ENCODE assay signal across 27 mouse cellular contexts in the genomic region with DNA sequence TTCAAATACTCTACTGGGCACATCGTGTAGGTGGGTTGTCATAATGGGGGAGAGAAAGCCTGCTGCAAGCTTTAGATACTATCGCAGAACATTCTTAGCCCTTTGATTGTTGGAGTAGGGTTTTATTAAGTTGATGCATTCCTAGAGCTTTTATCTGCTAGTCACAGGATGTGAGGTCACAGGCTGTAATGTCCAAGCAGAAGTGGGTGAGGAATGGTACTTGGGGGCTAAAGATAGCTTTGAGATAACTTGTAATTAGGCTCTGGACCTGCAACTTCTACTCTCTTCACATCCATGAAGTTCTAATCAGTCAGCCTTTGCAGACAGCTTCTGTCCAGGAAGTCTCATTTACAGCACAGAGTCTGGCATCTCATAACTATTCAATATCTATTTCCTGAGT. TPM values are rescaled to one million over a fixed set of nuclear protein-coding genes. Genes with fewer than 3 reads are reported as not detected.
DNase-seq lines count a peak whose midpoint lies in the region; ATAC-seq and TF ChIP-seq lines count a peak whose summit lies in the region.
"Had no signal": no experiment of that assay in that cellular context is flagged by ENCODE, and none has a peak within 500 bp of the region (broad histone marks: within the 10 kb centered on the region; RNA-seq: fewer than 3 reads in every experiment).

No protein-coding gene starts in this region.

- H3K36me3 ChIP-seq in heart, embryonic 10.5 days, result no peaks in the 10 kb centered on the region
- no peaks in the 10 kb centered on the region for H3K36me3 ChIP-seq in heart, embryonic 13.5 days
- H3K36me3 ChIP-seq in heart, embryonic 15.5 days, result no peaks in the 10 kb centered on the region
- H3K36me3 ChIP-seq in heart, postnatal 0 days (replicated peaks; ENCODE audit: control insufficient read depth, insufficient read depth, low read length), result no peaks in the 10 kb centered on the region
- H3K36me3 ChIP-seq: embryonic facial prominence, embryonic 12.5 days; embryonic facial prominence, embryonic 15.5 days had no signal

- WGBS in heart, embryonic 10.5 days, result 23% methylated on average over 2 of the region's 2 CpGs
- WGBS in heart, embryonic 13.5 days, result 26% methylated on average over 2 of the region's 2 CpGs
- 21% methylated on average over 2 of the region's 2 CpGs for WGBS in heart, embryonic 15.5 days
- 7% methylated on average over 2 of the region's 2 CpGs for WGBS in heart, postnatal 0 days

- H3K4me1 ChIP-seq in heart, embryonic 10.5 days, result peaks cover 19% of the 10 kb centered on the region; the same call in 1 of the 2 replicates
- H3K4me1 ChIP-seq in heart, embryonic 13.5 days, result peaks cover 25% of the 10 kb centered on the region
- H3K4me1 ChIP-seq in heart, embryonic 15.5 days (replicated peaks), result peaks cover 13% of the 10 kb centered on the region
- peaks cover 17% of the 10 kb centered on the region for H3K4me1 ChIP-seq in heart, postnatal 0 days (ENCODE audit: control insufficient read depth, insufficient read depth)
- H3K4me1 ChIP-seq: embryonic facial prominence, embryonic 12.5 days; embryonic facial prominence, embryonic 15.5 days had no signal

- no peak overlapping the region for H3K4me3 ChIP-seq in heart, embryonic 10.5 days
- H3K4me3 ChIP-seq in heart, embryonic 13.5 days, result no peak overlapping the region
- H3K4me3 ChIP-seq in heart, embryonic 15.5 days, result no peak overlapping the region
- H3K4me3 ChIP-seq in heart, postnatal 0 days (ENCODE audit: low read depth, low read length), result no peak overlapping the region
- H3K4me3 ChIP-seq: embryonic facial prominence, embryonic 12.5 days; embryonic facial prominence, embryonic 15.5 days; gastrocnemius, adult 2 months had no signal

- H3K9me3 ChIP-seq in heart, embryonic 10.5 days, result no peaks in the 10 kb centered on the region
- H3K9me3 ChIP-seq in heart, embryonic 13.5 days, result no peaks in the 10 kb centered on the region
- no peaks in the 10 kb centered on the region for H3K9me3 ChIP-seq in heart, embryonic 15.5 days (replicated peaks)
- no peaks in the 10 kb centered on the region for H3K9me3 ChIP-seq in heart, postnatal 0 days (replicated peaks; ENCODE audit: control insufficient read depth, low read length)
- H3K9me3 ChIP-seq: embryonic facial prominence, embryonic 12.5 days; embryonic facial prominence, embryonic 15.5 days had no signal

- peak; percentile 76 for TF ChIP-seq EP300 in heart, postnatal 0 days (IDR thresholded peaks at IDR 0.05; ENCODE audit: low read depth)

- H3K4me2 ChIP-seq in heart, embryonic 13.5 days, result no peak overlapping the region
- H3K4me2 ChIP-seq in heart, embryonic 15.5 days, result 0 out of 2 replicates have a peak overlapping the region, but pooled peaks have one; percentile 0
- no peak overlapping the region for H3K4me2 ChIP-seq in heart, postnatal 0 days (ENCODE audit: low read depth, low read length)
- H3K4me2 ChIP-seq: embryonic facial prominence, embryonic 12.5 days; embryonic facial prominence, embryonic 15.5 days; hindbrain, embryonic 14.5 days had no signal

- no peak for TF ChIP-seq CTCF in heart, postnatal 0 days (IDR thresholded peaks at IDR 0.05; ENCODE audit: low read depth)

- no peak for DNase-seq in heart, embryonic 10.5 days (ENCODE audit: low spot score)
- no peak for DNase-seq in heart, postnatal 36 days
- no peak for DNase-seq in heart, postnatal 4 days
- peak; percentile 53 for DNase-seq in heart, postnatal 0 days (ENCODE audit: low spot score)
- DNase-seq in layer of hippocampus, adult 9-11 months, result no peak
- DNase-seq: adrenal gland, adult 2 months; adrenal gland, postnatal 14 days; cerebellum, adult 11 months; cerebellum, adult 2 months; cerebellum, adult 9-11 months; cerebellum, postnatal 25 days; forebrain, postnatal 0 days; gastrocnemius, adult 2 months; gastrocnemius, postnatal 14 days; kidney, adult 18-20 months; kidney, adult 9 months had no signal

- no peak for ATAC-seq in heart, embryonic 13.5 days (ENCODE audit: extremely low read depth, insufficient number of reproducible peaks, low FRiP score, low TSS enrichment)
- ATAC-seq in heart, embryonic 15.5 days (replicated peaks; ENCODE audit: insufficient number of reproducible peaks, insufficient read depth, low FRiP score, low read depth), result no peak; the same call in 1 of the 2 replicates
- ATAC-seq in heart, postnatal 0 days (ENCODE audit: insufficient read depth, low read depth), result peak; percentile 70; the same call in 1 of the 2 replicates
- ATAC-seq: CD4-positive, CD25-positive, alpha-beta regulatory T cell, adult 4 months; forebrain, embryonic 14.5 days; forebrain, postnatal 0 days; hindbrain, postnatal 0 days; inflammation-experienced regulatory T-cells, adult 6 months; intestine, embryonic 16.5 days; Patski had no signal

- peak overlapping the region; percentile 36 for H3K27ac ChIP-seq in heart, embryonic 10.5 days
- H3K27ac ChIP-seq in heart, embryonic 13.5 days (replicated peaks), result peak overlapping the region; percentile 71
- H3K27ac ChIP-seq in heart, embryonic 15.5 days, result peak overlapping the region; percentile 63
- H3K27ac ChIP-seq in heart, postnatal 0 days (ENCODE audit: low read depth), result peak overlapping the region; percentile 52
- H3K27ac ChIP-seq: embryonic facial prominence, embryonic 12.5 days; embryonic facial prominence, embryonic 15.5 days; gastrocnemius, adult 2 months; hindbrain, embryonic 14.5 days; hindbrain, postnatal 0 days had no signal

- intact Hi-C loops in heart, postnatal 36 days (cut with DNase I), result no loop called here

- no peaks in the 10 kb centered on the region for H3K27me3 ChIP-seq in heart, embryonic 10.5 days (ENCODE audit: insufficient read depth, poor library complexity, severe bottlenecking)
- H3K27me3 ChIP-seq in heart, embryonic 13.5 days (replicated peaks), result no peaks in the 10 kb centered on the region
- no peaks in the 10 kb centered on the region for H3K27me3 ChIP-seq in heart, embryonic 15.5 days
- H3K27me3 ChIP-seq in heart, postnatal 0 days (ENCODE audit: control insufficient read depth, insufficient read depth, low read length), result no peaks in the 10 kb centered on the region
- H3K27me3 ChIP-seq: embryonic facial prominence, embryonic 12.5 days; embryonic facial prominence, embryonic 15.5 days; Patski had no signal

- no peak overlapping the region for H3K9ac ChIP-seq in heart, embryonic 13.5 days
- no peak overlapping the region for H3K9ac ChIP-seq in heart, embryonic 15.5 days
- no peak overlapping the region for H3K9ac ChIP-seq in heart, postnatal 0 days (replicated peaks; ENCODE audit: low read depth, low read length)
- H3K9ac ChIP-seq: embryonic facial prominence, embryonic 12.5 days; embryonic facial prominence, embryonic 15.5 days; forebrain, postnatal 0 days; hindbrain, embryonic 14.5 days had no signal

RNA-seq across cellular contexts. Expression of gene Trpm7, which starts 9.8 kb away (rescaled TPM):
- polyA plus RNA-seq in heart, embryonic 10.5 days (2016; fragmentation: Nextera tagmentation; extraction: Ambion mirVana), result 41.3 and 48.5 TPM in 2 replicates
- total RNA-seq in heart, postnatal 36 days (2021), result 10 to 100 TPM; 27.7 to 38.4 TPM
- polyA plus RNA-seq in heart, embryonic 13.5 days (2015; fragmentation: Nextera tagmentation; extraction: Ambion mirVana), result 36.6 and 40.3 TPM in 2 replicates
- total RNA-seq in heart, postnatal 4 days (2021), result 10 to 100 TPM; 56.5 to 62.5 TPM
- polyA plus RNA-seq in heart, embryonic 15.5 days (2015; fragmentation: Nextera tagmentation; extraction: Ambion mirVana), result 40.1 and 42.7 TPM in 2 replicates
- 30.4 and 39.7 TPM in 2 replicates for total RNA-seq in heart, postnatal 0 days (2014; rRNA removed; ENCODE audit: low replicate concordance)
- polyA plus RNA-seq in heart, postnatal 0 days (2015; fragmentation: Nextera tagmentation; extraction: Ambion mirVana), result 35.6 and 35.7 TPM in 2 replicates

RNA-seq across cellular contexts. Expression of gene Sppl2a, which starts 47.2 kb away (rescaled TPM):
- 28.6 and 33.6 TPM in 2 replicates for polyA plus RNA-seq in heart, embryonic 10.5 days (2016; fragmentation: Nextera tagmentation; extraction: Ambion mirVana)
- 10 to 100 TPM; 54.8 to 63.8 TPM for total RNA-seq in heart, postnatal 36 days (2021)
- polyA plus RNA-seq in heart, embryonic 13.5 days (2015; fragmentation: Nextera tagmentation; extraction: Ambion mirVana), result 27.4 and 30.0 TPM in 2 replicates
- 10 to 100 TPM; 43.5 to 49.9 TPM for total RNA-seq in heart, postnatal 4 days (2021)
- polyA plus RNA-seq in heart, embryonic 15.5 days (2015; fragmentation: Nextera tagmentation; extraction: Ambion mirVana), result 34.6 and 39.0 TPM in 2 replicates
- 32.6 and 42.7 TPM in 2 replicates for total RNA-seq in heart, postnatal 0 days (2014; rRNA removed; ENCODE audit: low replicate concordance)
- 28.7 and 30.3 TPM in 2 replicates for polyA plus RNA-seq in heart, postnatal 0 days (2015; fragmentation: Nextera tagmentation; extraction: Ambion mirVana)
